Mouse (Mus musculus): Measurements from ENCODE around the gene Odf3b. TPM values are rescaled to one million over a fixed set of nuclear protein-coding genes. Genes with fewer than 3 reads are reported as not detected.

Gene Odf3b
- polyA plus RNA-seq, 1 experiment from 2014 or later = 1.7 TPM

DNA sequence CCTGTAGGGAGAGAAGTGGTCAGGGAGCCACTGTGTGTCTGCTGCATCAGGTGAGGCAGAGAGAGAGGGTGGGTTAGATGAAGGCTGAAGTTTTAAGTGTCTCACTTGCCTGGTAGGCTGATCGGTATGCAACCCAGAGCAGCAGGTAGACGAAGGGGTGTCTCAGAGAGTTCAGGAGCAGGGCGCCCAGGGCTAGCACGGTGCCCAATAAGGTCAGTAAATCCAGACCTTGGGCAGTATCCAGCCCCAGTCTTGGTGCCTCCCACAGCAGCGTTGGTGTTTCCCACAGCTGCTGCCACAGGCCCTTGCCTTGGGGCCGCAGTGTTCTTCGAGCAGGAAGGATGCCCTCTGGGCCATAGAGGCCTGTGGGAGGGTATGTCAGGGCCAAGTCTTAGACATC lies 24.6 kb downstream of the Odf3b start:
- Histone ChIP-seq H3K27ac (ENCODE audit: low read depth, low read length) (no peak overlapping the region), H3K27me3 (ENCODE audit: control insufficient read depth, insufficient read depth, low read length) (no peaks in the 10 kb centered on the region), H3K9ac (ENCODE audit: low read depth, low read length) (peak overlapping the region; percentile 88), H3K4me3 (ENCODE audit: low read depth, low read length) (peak overlapping the region; percentile 54), H3K4me2 (replicated peaks; ENCODE audit: low read depth, low read length) (peak overlapping the region; percentile 68), H3K4me1 (replicated peaks; ENCODE audit: control insufficient read depth, insufficient read depth, low read length) (peaks cover 7% of the 10 kb centered on the region; the same call in 1 of the 2 replicates), H3K36me3 (ENCODE audit: control insufficient read depth, insufficient read depth, low read length) (peaks cover 18% of the 10 kb centered on the region), H3K9me3 (ENCODE audit: control insufficient read depth, low read length) (no peaks in the 10 kb centered on the region)
- peak; percentile 2; the same call in 1 of the 2 replicates for ATAC-seq (ENCODE audit: low FRiP score)
- no peak for DNase-seq (ENCODE audit: low spot score)
- 81% methylated on average over 7 of the region's 7 CpGs for WGBS

GRCm38 (mm10) chr15:89353837-89354236 lies 25.2 kb downstream of the Odf3b start:
- WGBS = 95% methylated on average over 16 of the region's 16 CpGs
- H3K27me3 ChIP-seq (ENCODE audit: control insufficient read depth, insufficient read depth, low read length) = no peaks in the 10 kb centered on the region
- H3K4me1 ChIP-seq (replicated peaks; ENCODE audit: control insufficient read depth, insufficient read depth, low read length) = peaks cover 7% of the 10 kb centered on the region; the same call in 1 of the 2 replicates
- H3K4me3 ChIP-seq (ENCODE audit: low read depth, low read length) = no peak overlapping the region
- H3K4me2 ChIP-seq (replicated peaks; ENCODE audit: low read depth, low read length) = no peak overlapping the region
- peaks cover 18% of the 10 kb centered on the region for H3K36me3 ChIP-seq (ENCODE audit: control insufficient read depth, insufficient read depth, low read length)
- no peaks in the 10 kb centered on the region for H3K9me3 ChIP-seq (ENCODE audit: control insufficient read depth, low read length)
- no peak overlapping the region for H3K9ac ChIP-seq (ENCODE audit: low read depth, low read length)
- ATAC-seq (ENCODE audit: low FRiP score) = no peak
- no peak overlapping the region for H3K27ac ChIP-seq (ENCODE audit: low read depth, low read length)
- no peak for DNase-seq (ENCODE audit: low spot score)

DNA sequence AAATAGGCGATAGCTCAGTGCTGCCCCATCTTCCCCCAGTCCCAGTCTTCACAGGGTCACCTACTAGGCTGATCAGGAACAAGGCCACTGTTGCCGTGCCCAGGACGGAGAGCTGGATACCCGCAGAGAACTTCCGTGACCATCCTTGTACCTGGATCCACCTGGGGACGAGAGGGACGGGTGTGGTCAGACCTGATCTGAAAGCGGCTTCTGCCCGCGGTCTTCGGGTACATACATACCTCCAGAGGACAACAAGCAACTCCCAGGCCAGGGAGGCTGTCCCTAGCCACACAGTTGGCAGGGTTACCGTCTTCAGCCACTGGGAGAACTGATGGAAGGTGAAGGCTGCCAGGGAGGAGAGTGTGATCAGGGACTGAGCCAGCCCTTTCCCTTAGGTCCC lies 26.3 kb downstream of the Odf3b start:
- Histone ChIP-seq H3K27ac (ENCODE audit: low read depth, low read length) (no peak overlapping the region), H3K27me3 (ENCODE audit: control insufficient read depth, insufficient read depth, low read length) (no peaks in the 10 kb centered on the region), H3K4me2 (replicated peaks; ENCODE audit: low read depth, low read length) (no peak overlapping the region), H3K4me3 (ENCODE audit: low read depth, low read length) (no peak overlapping the region), H3K36me3 (ENCODE audit: control insufficient read depth, insufficient read depth, low read length) (peaks cover 18% of the 10 kb centered on the region), H3K4me1 (replicated peaks; ENCODE audit: control insufficient read depth, insufficient read depth, low read length) (peaks cover 7% of the 10 kb centered on the region; the same call in 1 of the 2 replicates), H3K9ac (ENCODE audit: low read depth, low read length) (no peak overlapping the region), H3K9me3 (ENCODE audit: control insufficient read depth, low read length) (no peaks in the 10 kb centered on the region)
- DNase-seq (ENCODE audit: low spot score) (no peak), ATAC-seq (ENCODE audit: low FRiP score) (no peak)
- 96% methylated on average over 12 of the region's 12 CpGs for WGBS

DNA sequence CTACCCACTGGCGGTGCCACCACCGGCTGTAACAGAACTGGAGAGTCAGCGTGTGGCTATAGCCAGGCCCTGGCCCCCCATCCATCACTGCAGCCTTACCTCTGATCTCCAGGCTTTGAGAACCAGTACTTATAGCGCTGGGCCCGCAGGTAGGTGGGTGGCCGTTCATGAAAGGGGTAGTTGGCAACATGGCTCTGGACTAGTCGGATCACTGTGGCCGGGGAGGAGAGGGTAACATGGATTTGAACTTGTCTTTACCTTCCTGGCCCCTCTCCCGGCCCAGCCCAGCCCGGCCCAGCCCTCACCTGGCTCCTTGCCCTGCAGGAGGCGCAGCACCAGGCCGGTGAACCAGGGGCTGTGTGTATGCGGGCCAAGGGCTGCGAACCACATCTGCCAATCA lies 27.0 kb downstream of the Odf3b start:
- Histone ChIP-seq H3K4me3 (ENCODE audit: low read depth, low read length) (no peak overlapping the region), H3K27me3 (ENCODE audit: control insufficient read depth, insufficient read depth, low read length) (no peaks in the 10 kb centered on the region), H3K9me3 (ENCODE audit: control insufficient read depth, low read length) (no peaks in the 10 kb centered on the region), H3K9ac (ENCODE audit: low read depth, low read length) (no peak overlapping the region), H3K4me1 (replicated peaks; ENCODE audit: control insufficient read depth, insufficient read depth, low read length) (peaks cover 5% of the 10 kb centered on the region; the same call in 1 of the 2 replicates), H3K27ac (ENCODE audit: low read depth, low read length) (no peak overlapping the region), H3K4me2 (replicated peaks; ENCODE audit: low read depth, low read length) (no peak overlapping the region), H3K36me3 (ENCODE audit: control insufficient read depth, insufficient read depth, low read length) (peaks cover 18% of the 10 kb centered on the region)
- ATAC-seq (ENCODE audit: low FRiP score) (no peak), DNase-seq (ENCODE audit: low spot score) (no peak)
- WGBS = 98% methylated on average over 14 of the region's 14 CpGs

DNA sequence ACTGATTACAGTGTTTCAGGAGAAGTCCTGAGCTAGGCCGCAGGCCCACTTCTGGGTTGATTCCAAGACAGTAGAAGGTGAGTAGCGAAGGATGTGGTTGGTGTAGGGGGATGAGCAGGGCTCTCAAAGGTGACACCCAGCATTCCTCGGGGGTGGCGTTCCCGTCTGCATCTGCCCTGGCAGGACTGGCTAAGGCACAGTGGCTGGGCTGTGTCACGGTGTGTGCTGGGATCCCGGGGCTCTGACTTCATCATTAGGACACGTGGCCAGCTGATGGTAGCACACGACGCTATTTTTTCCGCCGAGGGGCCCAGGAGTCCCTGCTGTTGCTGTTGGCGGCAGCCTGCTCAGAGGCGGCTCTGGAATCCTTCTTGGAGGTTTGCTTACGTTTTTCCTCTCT lies 27.8 kb downstream of the Odf3b start:
- Histone ChIP-seq H3K4me1 (replicated peaks; ENCODE audit: control insufficient read depth, insufficient read depth, low read length) (peaks cover 5% of the 10 kb centered on the region; the same call in 1 of the 2 replicates), H3K27ac (ENCODE audit: low read depth, low read length) (no peak overlapping the region), H3K4me2 (replicated peaks; ENCODE audit: low read depth, low read length) (no peak overlapping the region), H3K9me3 (ENCODE audit: control insufficient read depth, low read length) (no peaks in the 10 kb centered on the region), H3K9ac (ENCODE audit: low read depth, low read length) (no peak overlapping the region), H3K4me3 (ENCODE audit: low read depth, low read length) (no peak overlapping the region), H3K36me3 (ENCODE audit: control insufficient read depth, insufficient read depth, low read length) (peaks cover 18% of the 10 kb centered on the region), H3K27me3 (ENCODE audit: control insufficient read depth, insufficient read depth, low read length) (no peaks in the 10 kb centered on the region)
- DNase-seq (ENCODE audit: low spot score) (no peak), ATAC-seq (ENCODE audit: low FRiP score) (no peak)
- 92% methylated on average over 15 of the region's 15 CpGs for WGBS

DNA sequence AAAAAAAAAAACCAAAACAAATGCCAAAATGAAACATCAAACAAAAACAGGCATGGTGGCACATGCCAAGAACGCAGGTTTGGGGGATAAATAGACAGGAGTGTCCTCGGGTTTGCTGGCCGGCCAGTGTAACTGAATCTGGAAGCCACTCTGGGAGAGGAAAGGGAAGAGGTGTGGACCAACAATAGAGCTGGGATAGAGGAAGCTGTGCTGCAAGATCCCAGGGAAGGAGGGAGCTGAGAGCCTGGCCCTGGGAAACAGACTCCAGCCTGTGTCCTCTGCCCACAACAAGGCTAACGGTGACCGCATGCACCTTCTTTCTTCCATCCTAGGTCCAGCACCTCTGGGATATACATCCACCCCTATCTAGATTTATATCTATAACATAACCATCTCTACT lies 28.6 kb downstream of the Odf3b start:
- no peaks in the 10 kb centered on the region for H3K9me3 ChIP-seq (ENCODE audit: control insufficient read depth, low read length)
- H3K27me3 ChIP-seq (ENCODE audit: control insufficient read depth, insufficient read depth, low read length) = no peaks in the 10 kb centered on the region
- no peak overlapping the region for H3K4me2 ChIP-seq (replicated peaks; ENCODE audit: low read depth, low read length)
- no peak overlapping the region for H3K9ac ChIP-seq (ENCODE audit: low read depth, low read length)
- ATAC-seq (ENCODE audit: low FRiP score) = no peak
- H3K27ac ChIP-seq (ENCODE audit: low read depth, low read length) = no peak overlapping the region
- no peak for DNase-seq (ENCODE audit: low spot score)
- no peak overlapping the region for H3K4me3 ChIP-seq (ENCODE audit: low read depth, low read length)
- peaks cover 18% of the 10 kb centered on the region for H3K36me3 ChIP-seq (ENCODE audit: control insufficient read depth, insufficient read depth, low read length)
- 88% methylated on average over 5 of the region's 5 CpGs for WGBS
- H3K4me1 ChIP-seq (replicated peaks; ENCODE audit: control insufficient read depth, insufficient read depth, low read length) = peaks cover 5% of the 10 kb centered on the region; the same call in 1 of the 2 replicates

DNA sequence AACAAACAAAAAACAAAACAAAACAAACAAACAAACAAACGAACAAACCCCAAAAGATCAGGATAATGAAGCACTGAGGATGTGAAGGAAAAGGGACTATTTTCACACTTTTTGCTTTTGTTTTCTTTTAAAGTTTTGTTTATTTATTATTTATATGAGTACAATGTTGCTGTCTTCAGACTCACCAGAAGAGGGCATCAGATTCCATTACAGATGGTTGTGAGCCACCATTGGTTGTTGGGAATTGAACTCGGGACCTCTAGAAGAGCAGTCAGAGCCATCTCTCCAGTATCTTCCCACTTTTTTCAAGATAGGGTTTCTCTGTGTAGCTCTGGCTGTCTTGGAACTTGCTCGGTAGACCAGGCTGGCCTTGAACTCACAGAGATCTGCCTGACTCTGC lies 35.8 kb downstream of the Odf3b start:
- Histone ChIP-seq H3K4me2 (replicated peaks; ENCODE audit: low read depth, low read length) (no peak overlapping the region), H3K9ac (ENCODE audit: low read depth, low read length) (no peak overlapping the region), H3K27me3 (ENCODE audit: control insufficient read depth, insufficient read depth, low read length) (no peaks in the 10 kb centered on the region), H3K27ac (ENCODE audit: low read depth, low read length) (no peak overlapping the region), H3K4me1 (replicated peaks; ENCODE audit: control insufficient read depth, insufficient read depth, low read length) (no peaks in the 10 kb centered on the region), H3K36me3 (ENCODE audit: control insufficient read depth, insufficient read depth, low read length) (no peaks in the 10 kb centered on the region), H3K9me3 (ENCODE audit: control insufficient read depth, low read length) (no peaks in the 10 kb centered on the region), H3K4me3 (ENCODE audit: low read depth, low read length) (no peak overlapping the region)
- 81% methylated on average over 3 of the region's 3 CpGs for WGBS
- ATAC-seq (ENCODE audit: low FRiP score) = no peak
- no peak for DNase-seq (ENCODE audit: low spot score)

- no peaks in the 10 kb centered on the region for H3K9me3 ChIP-seq (ENCODE audit: control insufficient read depth, low read length)
- 63% methylated on average over 1 of the region's 1 CpGs for WGBS
- H3K27me3 ChIP-seq (ENCODE audit: control insufficient read depth, insufficient read depth, low read length) = no peaks in the 10 kb centered on the region
- H3K4me2 ChIP-seq (replicated peaks; ENCODE audit: low read depth, low read length) = no peak overlapping the region
- H3K4me3 ChIP-seq (ENCODE audit: low read depth, low read length) = no peak overlapping the region
- no peaks in the 10 kb centered on the region for H3K36me3 ChIP-seq (ENCODE audit: control insufficient read depth, insufficient read depth, low read length)
- no peaks in the 10 kb centered on the region for H3K4me1 ChIP-seq (replicated peaks; ENCODE audit: control insufficient read depth, insufficient read depth, low read length)
- DNase-seq (ENCODE audit: low spot score) = no peak
- H3K9ac ChIP-seq (ENCODE audit: low read depth, low read length) = no peak overlapping the region
- ATAC-seq (ENCODE audit: low FRiP score) = no peak
- H3K27ac ChIP-seq (ENCODE audit: low read depth, low read length) = no peak overlapping the region
Observed at GRCm38 (mm10) chr15:89341678-89342077, 37.4 kb downstream of the Odf3b start.

DNA sequence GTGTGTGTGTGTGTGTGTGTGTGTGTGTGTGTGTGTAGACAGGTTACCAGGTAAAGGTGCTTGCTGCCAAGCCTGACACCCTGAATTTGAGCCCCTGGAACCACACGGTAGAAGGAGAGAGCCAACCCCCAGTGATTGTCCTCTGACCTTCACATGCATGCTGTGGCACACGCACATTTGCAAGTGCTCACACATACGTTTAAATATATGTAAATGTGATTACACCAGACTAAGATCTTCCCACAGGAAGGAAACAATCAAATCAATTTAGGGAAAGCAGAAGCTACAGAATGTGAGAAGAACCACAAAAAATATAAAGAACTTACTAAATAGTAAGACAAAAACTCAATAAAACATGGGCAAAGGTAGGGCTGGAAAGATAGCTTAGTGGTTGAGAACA lies 38.9 kb downstream of the Odf3b start:
- WGBS = 85% methylated on average over 3 of the region's 3 CpGs
- H3K36me3 ChIP-seq (ENCODE audit: control insufficient read depth, insufficient read depth, low read length) = no peaks in the 10 kb centered on the region
- ATAC-seq (ENCODE audit: low FRiP score) (no peak), DNase-seq (ENCODE audit: low spot score) (no peak)
- no peaks in the 10 kb centered on the region for H3K27me3 ChIP-seq (ENCODE audit: control insufficient read depth, insufficient read depth, low read length)
- no peak overlapping the region for H3K9ac ChIP-seq (ENCODE audit: low read depth, low read length)
- no peak overlapping the region for H3K27ac ChIP-seq (ENCODE audit: low read depth, low read length)
- no peak overlapping the region for H3K4me3 ChIP-seq (ENCODE audit: low read depth, low read length)
- H3K4me2 ChIP-seq (replicated peaks; ENCODE audit: low read depth, low read length) = no peak overlapping the region
- no peaks in the 10 kb centered on the region for H3K9me3 ChIP-seq (ENCODE audit: control insufficient read depth, low read length)
- no peaks in the 10 kb centered on the region for H3K4me1 ChIP-seq (replicated peaks; ENCODE audit: control insufficient read depth, insufficient read depth, low read length)

All from hindbrain, embryonic 11.5 days (tissue).